Mouse (Mus musculus): ENCODE measurements around the gene Otub2.
"Not testable (repeated sequence)": the region's sequence is repeated elsewhere in the genome, so short reads cannot be mapped to it uniquely, and the experiment has no call there.

Otub2 gene

GRCm38 (mm10) chr12:103373530-103374236, 14.8 kb upstream of the Otub2 start:
- no peak for DNase-seq

GRCm38 (mm10) chr12:103376124-103376523, 12.4 kb upstream of the Otub2 start:
- DNase-seq: peak; percentile 55

DNA sequence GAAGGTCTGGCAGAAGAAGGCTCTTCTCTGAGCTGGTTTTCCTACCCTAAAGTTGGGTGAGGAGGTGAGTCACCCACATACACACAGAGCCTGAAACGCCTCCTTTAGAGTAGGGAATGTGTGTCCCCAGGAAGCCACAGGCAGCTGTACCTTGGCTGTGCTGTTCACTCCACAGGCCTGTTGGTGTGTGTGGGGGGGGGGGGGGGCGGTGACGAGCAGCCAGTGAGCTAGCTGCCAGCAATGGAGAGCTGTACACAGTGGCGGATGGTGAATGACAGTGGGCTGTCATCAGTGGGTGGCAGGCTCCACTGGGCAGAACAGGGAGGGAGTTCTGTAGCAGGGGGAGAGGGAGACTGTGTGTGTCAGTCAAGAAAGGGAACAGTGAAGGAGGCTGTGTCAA, 11.7 kb upstream of the Otub2 start:
- no peak for DNase-seq

- DNase-seq: no peak
Measured at GRCm38 (mm10) chr12:103380226-103380625, 8.3 kb upstream of the Otub2 start.

DNA sequence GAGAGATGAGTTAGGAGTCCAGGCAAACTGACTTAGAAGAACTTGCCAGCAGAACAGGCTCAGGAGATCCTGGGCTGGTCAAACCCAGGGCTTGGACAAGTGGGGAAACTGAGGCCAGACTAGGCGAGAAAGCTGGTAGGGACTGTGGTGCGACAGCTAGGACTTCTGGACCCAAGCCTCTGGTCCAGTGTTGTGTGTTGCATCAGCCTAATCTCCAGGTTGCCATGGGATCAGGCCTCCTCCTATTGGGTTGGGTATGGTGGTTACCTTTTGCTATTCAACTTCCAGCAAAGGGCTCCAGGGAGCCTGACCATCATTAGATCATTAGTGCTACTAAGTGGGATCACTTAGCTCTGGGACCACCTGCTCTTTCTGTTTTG, 856 bp downstream of the Otub2 start:
- peak; percentile 8 for DNase-seq

- no peak for DNase-seq
Measured at GRCm38 (mm10) chr12:103389982-103390381, 1.5 kb downstream of the Otub2 start.

DNA sequence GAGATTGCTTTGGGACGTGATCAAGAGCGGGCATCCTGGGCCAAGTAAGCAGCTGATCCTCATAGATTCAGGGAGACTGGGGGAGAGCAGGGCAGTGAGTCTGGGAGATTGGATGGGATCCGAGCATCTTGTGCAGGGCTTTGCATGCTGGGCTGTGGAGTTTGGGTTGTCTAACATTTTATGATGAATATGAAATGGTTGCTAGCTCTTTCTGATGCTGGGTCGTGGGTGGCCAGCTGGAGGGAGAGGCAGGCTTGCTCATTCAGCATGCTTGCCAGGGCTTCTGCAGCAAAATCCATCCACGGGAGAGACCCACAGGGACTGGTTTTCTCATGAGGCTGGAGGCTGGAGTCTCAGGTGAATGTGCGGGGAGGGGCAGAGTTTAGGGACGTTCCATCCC, 2.6 kb downstream of the Otub2 start:
- DNase-seq: no peak

DNA sequence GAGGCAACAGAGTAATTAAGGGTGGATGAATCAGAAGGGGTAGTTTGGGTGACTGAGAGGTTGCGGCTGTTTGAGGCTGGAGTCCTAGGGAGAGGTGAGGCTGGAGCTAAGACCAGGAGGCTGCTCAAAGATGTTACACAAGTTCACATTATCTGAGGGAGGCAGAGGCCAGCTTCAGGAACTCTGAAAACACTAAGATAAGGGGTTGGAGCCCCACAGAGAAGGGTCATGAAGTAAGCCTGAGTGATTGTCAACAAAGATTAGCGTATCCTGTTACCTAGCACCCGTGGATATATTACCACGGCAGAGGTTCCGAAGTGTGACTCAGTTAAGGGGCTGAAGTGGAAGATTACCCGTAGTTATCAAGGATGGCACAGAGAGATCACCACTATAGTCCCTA, 5.0 kb downstream of the Otub2 start:
- no peak for DNase-seq

DNA sequence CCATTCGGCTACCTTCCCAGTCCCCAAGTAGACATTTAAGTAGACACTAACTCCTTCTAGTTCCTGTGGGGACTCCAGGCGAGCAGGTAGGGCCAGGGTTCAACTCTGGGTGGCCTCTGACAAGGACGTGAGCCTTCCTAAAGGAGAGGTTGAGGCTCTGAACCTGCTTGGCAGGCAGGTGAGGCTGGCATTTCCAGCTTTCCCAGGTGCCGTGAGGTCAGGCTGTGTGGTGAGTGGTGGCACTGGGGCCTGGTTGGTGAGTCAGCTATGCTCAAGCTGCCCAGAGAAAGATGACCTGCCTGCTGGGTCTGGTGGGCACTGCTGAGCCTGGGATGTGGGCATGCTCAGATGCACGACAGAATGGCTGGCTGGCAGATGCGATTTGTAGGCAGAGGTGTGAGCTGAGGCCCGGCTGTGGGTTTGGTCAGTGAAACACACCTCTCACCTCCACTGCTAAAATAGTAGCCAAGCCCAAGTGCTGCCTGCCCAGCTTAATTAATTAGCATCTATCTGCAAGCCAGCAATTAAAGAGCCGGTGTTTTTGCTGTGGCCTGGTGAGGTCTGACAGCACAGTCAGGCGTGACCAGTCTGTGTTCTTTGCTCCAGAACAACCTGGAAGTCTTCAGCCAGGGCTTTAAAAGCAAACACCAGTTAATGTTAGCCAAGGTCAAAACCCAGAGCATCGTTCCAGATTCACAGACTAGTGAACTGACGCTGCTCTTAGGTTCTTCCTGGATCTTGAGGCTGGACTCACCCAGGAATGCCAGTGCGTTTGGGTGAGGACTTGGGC, 7.2 kb downstream of the Otub2 start:
- no peak for DNase-seq

- DNase-seq: no peak
Measured at GRCm38 (mm10) chr12:103396751-103397150, 8.3 kb downstream of the Otub2 start.

DNA sequence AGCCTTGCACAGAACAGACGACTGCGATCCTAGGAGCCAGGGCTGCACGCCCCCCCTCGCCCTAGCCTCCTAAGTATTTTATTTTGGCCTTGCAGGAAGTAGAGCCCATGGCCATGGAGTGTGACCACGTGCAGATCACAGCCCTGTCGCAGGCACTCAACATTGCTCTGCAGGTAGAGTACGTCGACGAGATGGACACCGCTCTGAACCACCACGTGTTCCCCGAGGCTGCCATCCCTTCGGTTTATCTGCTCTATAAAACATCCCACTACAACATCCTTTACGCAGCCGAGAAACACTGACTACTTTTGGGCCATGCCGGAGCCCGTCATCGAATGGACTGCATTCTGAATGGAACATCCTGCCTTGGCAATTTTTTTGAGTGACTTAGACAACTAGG, 15.6 kb downstream of the Otub2 start:
- no peak for DNase-seq

GRCm38 (mm10) chr12:103407720-103408119, 19.2 kb downstream of the Otub2 start, which contains the start of gene 9330161L09Rik:
TSS of gene 9330161L09Rik (minus strand) at chr12:103407820.
- DNase-seq: no peak

GRCm38 (mm10) chr12:103408144-103408543, 19.7 kb downstream of the Otub2 start:
- no peak for DNase-seq

- DNase-seq: no peak
Measured at GRCm38 (mm10) chr12:103425016-103425728, 36.7 kb downstream of the Otub2 start.

GRCm38 (mm10) chr12:103425729-103426470, 37.4 kb downstream of the Otub2 start, which contains the start of gene Ddx24:
TSS of gene Ddx24 (minus strand) at chr12:103425830.
- DNase-seq: peak; percentile 99

- no peak for DNase-seq
Measured at GRCm38 (mm10) chr12:103426710-103427109, 38.2 kb downstream of the Otub2 start.

DNA sequence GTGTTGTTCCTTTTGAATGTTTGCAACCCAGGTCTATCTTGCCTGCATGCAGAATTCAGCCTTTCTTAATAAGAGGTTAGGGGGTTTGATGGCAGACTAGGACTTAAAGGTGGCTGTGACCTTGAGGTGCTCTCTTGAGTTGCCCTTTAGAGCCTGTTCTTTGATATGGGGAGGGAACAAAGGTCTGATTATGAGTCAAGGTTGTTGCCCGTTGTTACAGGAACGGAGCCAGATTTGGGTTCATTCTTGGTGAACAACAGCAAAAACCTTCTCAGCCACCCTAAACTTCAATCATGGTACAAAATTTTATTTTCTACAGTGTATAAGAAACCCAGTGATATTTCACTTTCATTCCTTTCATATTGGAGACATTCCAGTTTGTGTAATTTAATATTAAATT, 44.9 kb downstream of the Otub2 start:
- DNase-seq: no peak

GRCm38 (mm10) chr12:103433986-103434731, 45.7 kb downstream of the Otub2 start, which contains the start of gene Ifi27:
TSS of gene Ifi27 (plus strand) at chr12:103434211.
- no peak for DNase-seq

GRCm38 (mm10) chr12:103434861-103435260, 46.4 kb downstream of the Otub2 start:
- DNase-seq: no peak

GRCm38 (mm10) chr12:103437601-103438000, 49.1 kb downstream of the Otub2 start:
- no peak for DNase-seq

- no peak for DNase-seq
Measured at GRCm38 (mm10) chr12:103443524-103443923, 55.0 kb downstream of the Otub2 start, which contains the start of gene Ifi27l2a. TSS of gene Ifi27l2a (minus strand) at chr12:103443680.

DNA sequence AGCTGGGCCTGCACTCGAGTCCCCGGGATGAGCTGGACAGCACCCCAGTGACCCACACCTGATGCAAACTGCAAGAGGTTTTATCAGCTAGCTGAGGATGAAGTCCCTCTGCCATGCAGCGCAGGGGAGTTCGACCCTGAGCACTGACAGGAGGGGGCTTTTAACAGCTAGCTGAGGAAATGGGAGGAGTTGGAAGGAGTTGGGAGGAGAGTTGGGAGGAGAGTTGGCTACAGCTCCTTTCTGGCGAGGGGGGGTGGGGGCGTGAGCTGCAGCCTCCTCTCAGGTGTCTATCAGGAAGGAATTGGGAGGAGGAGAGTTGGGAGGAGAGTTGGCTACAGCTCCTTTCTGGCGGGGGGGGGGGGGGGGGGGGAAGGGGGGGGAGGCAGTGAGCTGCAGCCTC, 55.8 kb downstream of the Otub2 start:
- not testable (repeated sequence) for DNase-seq

Data from retina, postnatal 1 day (tissue).